Mouse (Mus musculus) stomach, postnatal 0 days (tissue): Measurements from ENCODE around the gene Hist1h4f.

ENCODE experiments used
- CTCF ChIP-seq: IDR thresholded peaks from 2 replicates; pipeline ENCODE4 v1.5.1; 2016; ENCODE audit warnings: antibody characterized with exemption, low read depth, mild to moderate bottlenecking, moderate library complexity
- EP300 ChIP-seq: optimal IDR thresholded peaks from 2 replicates; pipeline ENCODE3; 2016; ENCODE audit warnings: antibody characterized with exemption

DNA sequence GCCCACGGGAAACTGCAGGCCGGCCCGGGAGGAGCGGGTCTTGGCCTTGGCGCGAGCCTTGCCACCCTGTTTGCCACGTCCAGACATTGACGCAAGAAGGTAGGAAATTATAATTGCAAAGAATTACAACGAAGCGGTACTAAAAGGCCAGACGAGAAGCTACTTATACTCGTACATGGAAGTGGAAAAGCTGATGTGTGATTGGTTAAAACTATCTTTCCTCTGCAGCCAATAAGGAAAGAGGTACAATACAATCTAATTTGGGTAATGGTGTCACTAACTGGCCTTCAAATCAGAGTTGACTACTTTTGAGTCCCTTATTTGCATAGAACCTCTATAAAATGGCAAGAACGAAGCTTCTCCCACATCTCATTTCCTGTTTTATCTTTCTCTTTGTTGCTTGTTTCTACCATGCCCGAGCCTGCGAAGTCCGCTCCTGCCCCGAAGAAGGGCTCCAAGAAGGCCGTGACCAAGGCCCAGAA lies 19.6 kb upstream of the Hist1h4f start, which contains the start of the genes Hist1h2ae and Hist1h2bg:
- TF ChIP-seq CTCF: 0 out of 2 replicates have a peak, but pooled peaks have one; percentile 0
- TF ChIP-seq EP300: no peak
